Mouse (Mus musculus): ENCODE results near the gene Stoml1.

- TF ChIP-seq CTCF (IDR thresholded peaks at IDR 0.05) = no peak
- 0 out of 2 replicates have a peak, but pooled peaks have one; percentile 17 for TF ChIP-seq EP300 (IDR thresholded peaks at IDR 0.05; ENCODE audit: insufficient read depth, low read depth, low read length)
These were observed 20.6 kb upstream of the Stoml1 start for GRCm38 (mm10) chr9:58232374-58232773.

Measured in heart, adult 2 months (tissue).